Mouse (Mus musculus) lung, postnatal 0 days (tissue): ENCODE measurements around the gene Pck1.

Experiments
- CTCF ChIP-seq: IDR thresholded peaks from 2 replicates; pipeline ENCODE4 v1.5.1; 2016; ENCODE audit warnings: antibody characterized with exemption, mild to moderate bottlenecking
- EP300 ChIP-seq: IDR thresholded peaks from 2 replicates; pipeline ENCODE4 v1.6.1; 2016; ENCODE audit warnings: antibody characterized with exemption, mild to moderate bottlenecking, control low read depth

GRCm38 (mm10) chr2:173168411-173168851 lies 15.6 kb downstream of the Pck1 start:
- TF ChIP-seq EP300 (no peak), CTCF (no peak)
